Mouse (Mus musculus) kidney, adult 2 months (tissue): ENCODE data around the gene Ralgapa1.

ENCODE experiments used
- CTCF ChIP-seq: fragments of 200-500 bp; conservative IDR thresholded peaks from 2 replicates; pipeline ENCODE4 v1.5.1; 2011; ENCODE audit warnings: low read depth, mild to moderate bottlenecking, control low read depth, low read length, moderate library complexity, mixed read lengths; ENCODE audit not compliant: insufficient read depth, insufficient read length
- POLR2A ChIP-seq: fragments of 200-500 bp; IDR thresholded peaks from one replicate; pipeline ENCODE4 v1.6.1; 2011; ENCODE audit warnings: low read depth, low read length, control low read depth

DNA sequence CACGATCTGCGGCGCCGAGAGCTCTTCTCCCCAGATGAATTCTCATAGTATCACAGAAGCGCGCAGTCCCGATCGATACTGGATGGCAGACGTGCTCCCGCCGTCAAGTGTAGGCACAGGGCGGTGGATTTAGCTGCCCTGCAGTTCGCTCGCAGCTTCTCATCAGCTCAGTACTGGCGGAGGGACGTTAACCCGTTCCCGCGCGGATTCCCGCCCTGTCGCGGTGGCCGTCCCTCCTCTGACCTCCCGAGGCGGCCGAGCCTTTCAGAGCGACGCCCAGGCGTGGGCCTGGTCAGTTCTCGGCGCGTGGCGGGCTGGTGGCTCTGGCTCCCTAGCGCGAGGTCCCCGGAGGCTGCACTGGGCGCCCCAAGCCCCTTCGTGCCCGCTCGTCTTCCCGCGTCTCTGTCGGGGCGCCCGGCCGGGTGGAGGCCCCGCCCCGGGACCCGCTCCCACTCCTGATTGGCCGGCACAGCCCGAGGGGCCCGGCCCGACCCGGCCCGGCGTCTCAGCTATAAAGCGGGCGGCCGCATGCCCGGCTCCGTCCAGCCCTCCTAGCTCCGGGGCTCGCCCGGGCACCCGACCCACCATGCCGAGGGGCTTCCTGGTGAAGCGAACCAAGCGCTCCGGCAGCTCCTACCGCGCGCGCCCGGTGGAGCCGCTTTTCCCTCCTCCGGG, 221.9 kb downstream of the Ralgapa1 start, which contains the start of gene Insm2:
- TF ChIP-seq CTCF: no peak
- no peak for TF ChIP-seq POLR2A
